Mouse (Mus musculus): ENCODE results near the gene Fgb. TPM values are rescaled to one million over a fixed set of nuclear protein-coding genes. Genes with fewer than 3 reads are reported as not detected.

Gene Fgb
- 0.11 TPM in 1 of 2 replicates, not detected in the other for polyA plus RNA-seq (2015; fragmentation: Nextera tagmentation; extraction: Ambion mirVana)

GRCm38 (mm10) chr3:83049680-83050079 lies at the start of gene Fgb:
Gene Fgb, minus strand, starts transcription at chr3:83049863.
- no peak for ATAC-seq
- WGBS: 91% methylated on average over 8 of the region's 8 CpGs
- Histone ChIP-seq H3K27me3 (no peaks in the 10 kb centered on the region), H3K4me2 (replicated peaks) (no peak within 1 kb of the TSS), H3K36me3 (no peaks in the 10 kb centered on the region), H3K4me3 (replicated peaks) (no peak within 1 kb of the TSS), H3K27ac (no peak within 1 kb of the TSS), H3K4me1 (replicated peaks) (no peaks in the 10 kb centered on the region), H3K9ac (replicated peaks) (no peak within 1 kb of the TSS), H3K9me3 (no peaks in the 10 kb centered on the region)

- Histone ChIP-seq H3K27me3 (no peaks in the 10 kb centered on the region; the same call in 1 of the 2 replicates), H3K9ac (replicated peaks) (peak overlapping the region; percentile 61; the same call in 1 of the 2 replicates), H3K4me3 (replicated peaks) (peak overlapping the region; percentile 34), H3K9me3 (no peaks in the 10 kb centered on the region), H3K36me3 (no peaks in the 10 kb centered on the region), H3K4me1 (replicated peaks) (peaks cover 32% of the 10 kb centered on the region), H3K27ac (peak overlapping the region; percentile 78), H3K4me2 (replicated peaks) (peak overlapping the region; percentile 54)
- ATAC-seq: peak; percentile 28; the same call in 1 of the 2 replicates
- WGBS: 81% methylated on average over 1 of the region's 1 CpGs
These were observed 49.5 kb upstream of the Fgb start for GRCm38 (mm10) chr3:83099139-83099538.

GRCm38 (mm10) chr3:83098546-83099034 lies 48.9 kb upstream of the Fgb start:
- H3K27ac ChIP-seq: peak overlapping the region; percentile 78
- peak; percentile 89 for ATAC-seq
- H3K4me1 ChIP-seq (replicated peaks): peaks cover 32% of the 10 kb centered on the region
- H3K9me3 ChIP-seq: no peaks in the 10 kb centered on the region
- H3K4me2 ChIP-seq (replicated peaks): peak overlapping the region; percentile 54
- H3K4me3 ChIP-seq (replicated peaks): peak overlapping the region; percentile 34
- H3K27me3 ChIP-seq: no peaks in the 10 kb centered on the region; the same call in 1 of the 2 replicates
- under 1% methylated on average over 14 of the region's 14 CpGs for WGBS
- peak overlapping the region; percentile 61 for H3K9ac ChIP-seq (replicated peaks)
- no peaks in the 10 kb centered on the region for H3K36me3 ChIP-seq

GRCm38 (mm10) chr3:83097586-83097985 lies 47.9 kb upstream of the Fgb start:
- no peaks in the 10 kb centered on the region; the same call in 1 of the 2 replicates for H3K27me3 ChIP-seq
- H3K4me1 ChIP-seq (replicated peaks): peaks cover 32% of the 10 kb centered on the region
- H3K4me3 ChIP-seq (replicated peaks): no peak overlapping the region
- 22% methylated on average over 6 of the region's 6 CpGs for WGBS
- H3K27ac ChIP-seq: peak overlapping the region; percentile 44; the same call in 1 of the 2 replicates
- no peak for ATAC-seq
- no peaks in the 10 kb centered on the region for H3K36me3 ChIP-seq
- H3K4me2 ChIP-seq (replicated peaks): no peak overlapping the region
- H3K9ac ChIP-seq (replicated peaks): no peak overlapping the region
- H3K9me3 ChIP-seq: no peaks in the 10 kb centered on the region

GRCm38 (mm10) chr3:83080567-83081055 lies 30.9 kb upstream of the Fgb start:
- H3K9ac ChIP-seq (replicated peaks): no peak overlapping the region
- H3K36me3 ChIP-seq: no peaks in the 10 kb centered on the region
- H3K4me3 ChIP-seq (replicated peaks): peak overlapping the region; percentile 12; the same call in 1 of the 2 replicates
- 8% methylated on average over 11 of the region's 11 CpGs for whole genome bisulfite sequencing
- ATAC-seq: peak; percentile 64
- H3K4me1 ChIP-seq (replicated peaks): peaks cover 10% of the 10 kb centered on the region
- no peaks in the 10 kb centered on the region for H3K27me3 ChIP-seq
- H3K4me2 ChIP-seq (replicated peaks): peak overlapping the region; percentile 49
- no peak overlapping the region for H3K27ac ChIP-seq
- no peaks in the 10 kb centered on the region for H3K9me3 ChIP-seq

GRCm38 (mm10) chr3:83076563-83076962 lies 26.9 kb upstream of the Fgb start:
- ATAC-seq: no peak
- Histone ChIP-seq H3K9me3 (no peaks in the 10 kb centered on the region), H3K27me3 (no peaks in the 10 kb centered on the region), H3K27ac (no peak overlapping the region), H3K4me3 (replicated peaks) (no peak overlapping the region), H3K36me3 (peaks cover 27% of the 10 kb centered on the region), H3K4me2 (replicated peaks) (no peak overlapping the region), H3K9ac (replicated peaks) (no peak overlapping the region), H3K4me1 (replicated peaks) (peaks cover 10% of the 10 kb centered on the region)
- WGBS: 25% methylated on average over 3 of the region's 3 CpGs

- 91% methylated on average over 4 of the region's 4 CpGs for WGBS
- H3K9ac ChIP-seq (replicated peaks): no peak overlapping the region
- no peak overlapping the region for H3K27ac ChIP-seq
- H3K4me3 ChIP-seq (replicated peaks): no peak overlapping the region
- no peak for ATAC-seq
- no peaks in the 10 kb centered on the region for H3K9me3 ChIP-seq
- H3K4me1 ChIP-seq (replicated peaks): no peaks in the 10 kb centered on the region
- no peaks in the 10 kb centered on the region for H3K27me3 ChIP-seq
- H3K4me2 ChIP-seq (replicated peaks): no peak overlapping the region
- peaks cover 87% of the 10 kb centered on the region for H3K36me3 ChIP-seq
These were observed 20.6 kb upstream of the Fgb start for GRCm38 (mm10) chr3:83070231-83070630.

GRCm38 (mm10) chr3:83068869-83069268 lies 19.2 kb upstream of the Fgb start:
- WGBS: 96% methylated on average over 13 of the region's 13 CpGs
- no peak for ATAC-seq
- Histone ChIP-seq H3K9me3 (no peaks in the 10 kb centered on the region), H3K9ac (replicated peaks) (no peak overlapping the region), H3K27ac (no peak overlapping the region), H3K36me3 (peaks cover 94% of the 10 kb centered on the region), H3K4me1 (replicated peaks) (no peaks in the 10 kb centered on the region), H3K4me2 (replicated peaks) (no peak overlapping the region), H3K4me3 (replicated peaks) (no peak overlapping the region), H3K27me3 (no peaks in the 10 kb centered on the region)

GRCm38 (mm10) chr3:83067920-83068319 lies 18.3 kb upstream of the Fgb start:
- H3K36me3 ChIP-seq: peaks cover 95% of the 10 kb centered on the region
- H3K9ac ChIP-seq (replicated peaks): no peak overlapping the region
- ATAC-seq: no peak
- no peaks in the 10 kb centered on the region for H3K4me1 ChIP-seq (replicated peaks)
- H3K27ac ChIP-seq: no peak overlapping the region
- WGBS: 94% methylated on average over 9 of the region's 9 CpGs
- no peak overlapping the region for H3K4me2 ChIP-seq (replicated peaks)
- no peak overlapping the region for H3K4me3 ChIP-seq (replicated peaks)
- H3K9me3 ChIP-seq: no peaks in the 10 kb centered on the region
- no peaks in the 10 kb centered on the region for H3K27me3 ChIP-seq

- Histone ChIP-seq H3K27ac (no peak overlapping the region), H3K36me3 (peaks cover 49% of the 10 kb centered on the region), H3K9ac (replicated peaks) (no peak overlapping the region), H3K9me3 (no peaks in the 10 kb centered on the region), H3K27me3 (no peaks in the 10 kb centered on the region), H3K4me1 (replicated peaks) (peaks cover 11% of the 10 kb centered on the region), H3K4me3 (replicated peaks) (peak overlapping the region; percentile 91; the same call in 1 of the 2 replicates), H3K4me2 (replicated peaks) (no peak overlapping the region)
- ATAC-seq: no peak
- 90% methylated on average over 2 of the region's 2 CpGs for WGBS
These were observed 7.4 kb upstream of the Fgb start for GRCm38 (mm10) chr3:83057046-83057445.

- peak within 1 kb of the TSS; percentile 91 for H3K4me2 ChIP-seq (replicated peaks)
- peaks cover 33% of the 10 kb centered on the region for H3K36me3 ChIP-seq
- peak within 1 kb of the TSS; percentile 91 for H3K4me3 ChIP-seq (replicated peaks)
- H3K27me3 ChIP-seq: no peaks in the 10 kb centered on the region
- peak within 1 kb of the TSS; percentile 85 for H3K9ac ChIP-seq (replicated peaks)
- no peaks in the 10 kb centered on the region for H3K9me3 ChIP-seq
- H3K4me1 ChIP-seq (replicated peaks): peaks cover 11% of the 10 kb centered on the region
- H3K27ac ChIP-seq: peak within 1 kb of the TSS; percentile 80
- WGBS: under 1% methylated on average over 61 of the region's 61 CpGs
- ATAC-seq: peak; percentile 99
These were observed 5.8 kb upstream of the Fgb start, which contains the start of gene Plrg1 for GRCm38 (mm10) chr3:83055281-83056038. Gene Plrg1, plus strand, starts transcription at chr3:83055522.

GRCm38 (mm10) chr3:83054759-83055158 lies 5.1 kb upstream of the Fgb start:
- Histone ChIP-seq H3K27me3 (no peaks in the 10 kb centered on the region), H3K9ac (replicated peaks) (no peak overlapping the region), H3K4me1 (replicated peaks) (peaks cover 11% of the 10 kb centered on the region), H3K36me3 (peaks cover 27% of the 10 kb centered on the region), H3K4me3 (replicated peaks) (peak overlapping the region; percentile 91), H3K27ac (no peak overlapping the region), H3K9me3 (no peaks in the 10 kb centered on the region), H3K4me2 (replicated peaks) (peak overlapping the region; percentile 45)
- ATAC-seq: no peak
- WGBS: 40% methylated on average over 13 of the region's 13 CpGs

Data from midbrain, embryonic 13.5 days (tissue).